Mouse (Mus musculus) adrenal gland, postnatal 25 days (tissue): Measurements from ENCODE around the gene Adamts18. TPM values are rescaled to one million over a fixed set of nuclear protein-coding genes. Genes with fewer than 3 reads are reported as not detected.

Experiments
- DNase-seq: peaks from one replicate; pipeline ENCODE4 v3.0.0; 2021; ENCODE audit warnings: mixed read lengths
- total RNA-seq: library from RNA; stranded (reverse); gene quantifications from 2 replicates; pipeline ENCODE4 v1.2.3, GENCODE M21; 2021

Adamts18 gene
- total RNA-seq, 1 experiment from 2014 or later, result not detected

DNA sequence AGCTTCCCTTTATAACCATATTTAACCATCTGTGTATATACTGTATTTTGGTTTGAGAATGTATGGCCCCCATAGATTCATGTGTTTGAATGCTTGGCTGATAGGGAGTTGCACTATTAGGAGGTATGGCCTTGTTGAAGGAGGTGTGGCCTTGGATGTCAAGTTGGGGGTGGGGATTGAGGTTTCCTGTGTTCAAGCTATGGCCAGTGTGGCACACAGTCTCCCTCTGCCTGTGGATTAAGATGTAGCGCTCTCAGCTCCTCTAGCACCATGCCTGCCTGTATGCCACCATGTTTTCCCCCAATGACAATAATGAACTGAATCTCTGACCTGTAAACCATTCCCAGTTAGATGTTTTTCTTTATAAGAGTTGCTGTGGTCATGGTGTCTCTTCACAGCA is 188.4 kb downstream of the Adamts18 start:
- no peak for DNase-seq

DNA sequence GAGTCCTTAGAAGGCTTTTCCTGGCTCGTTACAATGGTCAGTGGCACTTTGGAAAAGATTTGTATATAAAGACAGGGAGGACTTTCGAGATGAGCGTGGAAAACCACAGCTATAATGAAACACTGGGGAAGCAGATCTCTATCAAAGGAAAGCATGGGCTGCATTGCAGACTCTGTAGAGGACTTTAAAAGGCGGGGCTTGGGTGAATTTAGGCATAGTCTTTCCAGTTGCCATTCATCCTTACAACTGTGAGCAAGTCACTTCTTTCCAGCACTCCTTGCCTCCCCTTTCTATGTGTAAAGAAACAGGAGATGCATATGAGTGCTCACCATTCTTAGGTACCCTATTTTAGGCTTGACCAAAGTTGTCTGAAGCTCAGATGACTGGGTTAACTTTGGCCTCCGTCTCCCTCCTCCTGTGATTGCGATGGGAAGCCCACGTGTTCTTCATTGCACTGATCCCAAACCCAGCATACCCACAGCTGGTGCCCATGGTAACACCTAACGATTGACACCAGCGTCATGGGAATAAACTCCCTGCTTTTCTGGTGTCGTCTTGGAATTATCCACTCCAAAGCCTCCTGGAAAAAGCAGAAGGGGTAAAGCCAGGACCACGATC is 191.7 kb downstream of the Adamts18 start:
- no peak for DNase-seq

DNA sequence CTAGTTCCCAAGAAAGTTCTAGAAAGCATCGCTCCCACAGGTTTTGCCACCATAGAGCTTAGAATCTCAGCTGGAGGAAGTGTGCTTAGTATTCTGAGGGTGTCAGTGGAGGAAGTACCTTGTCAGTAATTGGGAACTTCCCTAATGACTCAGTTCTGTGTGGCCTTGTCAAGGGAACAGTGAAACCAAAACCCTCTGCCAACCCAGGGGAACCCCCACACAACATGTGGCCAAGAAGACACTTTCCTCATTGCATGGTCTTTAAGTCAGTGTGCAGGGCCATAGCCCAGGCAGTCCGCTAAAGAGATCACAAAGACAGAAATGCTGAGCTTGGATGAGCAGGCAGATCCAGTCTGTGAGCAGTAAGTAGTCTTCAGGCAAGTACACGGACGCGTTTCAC is 192.4 kb downstream of the Adamts18 start:
- DNase-seq, result no peak

DNA sequence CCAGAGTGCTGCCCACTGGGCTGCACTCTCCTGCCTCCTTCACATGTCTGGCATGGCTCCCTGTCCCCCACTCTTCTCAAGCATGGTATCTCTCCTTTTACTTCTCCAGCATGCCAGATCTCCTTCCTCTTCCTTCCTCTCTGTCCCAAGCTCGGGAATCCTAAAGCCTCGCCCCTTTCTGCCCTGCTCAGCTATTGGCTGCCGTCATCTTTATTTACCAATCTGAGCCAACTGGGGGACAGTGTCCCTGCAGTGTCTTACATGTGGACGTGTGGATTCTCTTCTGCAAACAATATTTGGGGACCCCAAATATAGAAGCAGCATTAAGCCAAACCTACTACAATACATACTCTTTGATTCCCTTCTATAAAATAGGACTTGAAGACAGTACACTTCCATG is 195.4 kb downstream of the Adamts18 start:
- no peak for DNase-seq

DNA sequence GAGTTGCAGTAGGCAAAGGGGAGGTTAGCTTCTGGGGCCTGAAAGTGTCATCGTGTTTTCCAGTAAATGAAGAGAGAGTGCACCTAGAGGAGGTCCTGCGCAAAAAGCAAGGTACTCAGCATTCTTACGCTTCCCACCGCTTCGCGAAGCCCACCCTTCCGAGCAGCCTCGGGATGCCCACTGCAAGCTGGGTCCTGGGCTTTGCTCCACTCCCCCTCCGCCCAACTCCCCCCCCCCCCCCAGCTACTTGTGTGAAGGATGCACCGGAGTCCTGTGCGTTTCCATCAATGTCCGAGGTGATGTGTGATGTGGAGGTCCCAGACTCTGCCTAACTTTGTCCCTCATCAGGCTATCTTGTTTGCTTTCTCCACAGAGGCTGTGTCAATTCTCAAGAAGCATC is 196.1 kb downstream of the Adamts18 start:
- no peak for DNase-seq

Other genes starting within 250 kb of the Adamts18 start
- gene Mon1b, start 213.2 kb downstream of the Adamts18 start, total RNA-seq, result 23.9 and 24.9 TPM in 2 replicates
- not detected in 2 replicates for gene Syce1l, start 205.5 kb downstream of the Adamts18 start, total RNA-seq